Mouse (Mus musculus) forebrain, embryonic 11.5 days (tissue): ENCODE measurements around the gene Mia. TPM values are rescaled to one million over a fixed set of nuclear protein-coding genes. Genes with fewer than 3 reads are reported as not detected.

Experiments
- ATAC-seq: fragments of 200-750 bp; cut with Nextera tagmentation; replicated peaks from 2 replicates; pipeline ENCODE4 v1.8.0; 2017; ENCODE audit warnings: moderate TSS enrichment; ENCODE audit not compliant: low FRiP score
- DNase-seq: peaks from one replicate; pipeline ENCODE4 v3.0.0-alpha.2; 2017; ENCODE audit warnings: low spot score
- H3K27ac ChIP-seq: fragments of 300-500 bp; sonication (generic); 2 replicates; pipeline ENCODE4 v1.5.1; 2014; ENCODE audit warnings: low read depth, low read length
- H3K27me3 ChIP-seq: fragments of 300-500 bp; sonication (generic); 2 replicates; pipeline ENCODE4 v1.6.1; 2014; ENCODE audit warnings: mild to moderate bottlenecking, low read length, mixed read lengths; ENCODE audit not compliant: control insufficient read depth, insufficient read depth
- H3K36me3 ChIP-seq: fragments of 300-500 bp; sonication (generic); 2 replicates; pipeline ENCODE4 v1.6.1; 2014; ENCODE audit warnings: mild to moderate bottlenecking, low read length, moderate library complexity, mixed read lengths; ENCODE audit not compliant: control insufficient read depth, insufficient read depth
- H3K4me1 ChIP-seq: fragments of 300-500 bp; sonication (generic); replicated peaks from 2 replicates; pipeline ENCODE4 v1.6.1; 2014; ENCODE audit warnings: low read length, mixed read lengths; ENCODE audit not compliant: control insufficient read depth, insufficient read depth
- H3K4me2 ChIP-seq: fragments of 300-500 bp; sonication (generic); 2 replicates; pipeline ENCODE4 v1.6.1; 2014; ENCODE audit warnings: low read depth, mild to moderate bottlenecking, low read length, moderate library complexity, mixed read lengths; ENCODE audit not compliant: severe bottlenecking
- H3K4me3 ChIP-seq: fragments of 300-500 bp; sonication (generic); 2 replicates; pipeline ENCODE4 v1.5.1; 2014; ENCODE audit warnings: low read depth, low read length
- H3K9ac ChIP-seq: fragments of 300-500 bp; sonication (generic); 2 replicates; pipeline ENCODE4 v1.6.1; 2014; ENCODE audit warnings: low read length
- H3K9me3 ChIP-seq: fragments of 300-500 bp; sonication (generic); 2 replicates; pipeline ENCODE4 v1.6.1; 2016; ENCODE audit warnings: low read length, mixed read lengths; ENCODE audit not compliant: control insufficient read depth
- WGBS: fragments of 180-500 bp; shearing (Covaris S2); extraction: QIAGEN DNeasy Blood & Tissue Kit; methylation state at CpG from one replicate; pipeline ENCODE4 v1.1.7; 2014; 5-methylcytosine and 5-hydroxymethylcytosine counted together
- polyA plus RNA-seq: library from polyadenylated mRNA; unstranded; fragments of >200 nt; fragmentation: Nextera tagmentation; extraction: Ambion mirVana; gene quantifications from 2 replicates; pipeline ENCODE4 v1.2.1, GENCODE M21; 2014

Gene Mia
- polyA plus RNA-seq, 1 experiment from 2014 or later = 1.6 TPM

- Histone ChIP-seq H3K9ac (no peak overlapping the region), H3K36me3 (no peaks in the 10 kb centered on the region; the same call in 1 of the 2 replicates)
Measured at GRCm38 (mm10) chr7:27219937-27220336, 39.0 kb upstream of the Mia start.

GRCm38 (mm10) chr7:27218586-27218985 lies 37.6 kb upstream of the Mia start:
- Histone ChIP-seq H3K27me3 (no peaks in the 10 kb centered on the region), H3K4me2 (no peak overlapping the region), H3K27ac (no peak overlapping the region), H3K36me3 (no peaks in the 10 kb centered on the region; the same call in 1 of the 2 replicates), H3K4me1 (no peaks in the 10 kb centered on the region), H3K4me3 (no peak overlapping the region), H3K9me3 (no peaks in the 10 kb centered on the region), H3K9ac (no peak overlapping the region)
- DNase-seq = no peak
- WGBS = 95% methylated on average over 7 of the region's 7 CpGs
- ATAC-seq = no peak

More at GRCm38 (mm10) chr7:27219937-27220336, 39.0 kb upstream of the Mia start:
- Histone ChIP-seq H3K27ac (no peak overlapping the region), H3K4me3 (no peak overlapping the region), H3K4me1 (no peaks in the 10 kb centered on the region; the same call in 1 of the 2 replicates), H3K27me3 (no peaks in the 10 kb centered on the region), H3K4me2 (no peak overlapping the region), H3K9me3 (no peaks in the 10 kb centered on the region)
- ATAC-seq (no peak), DNase-seq (no peak)
- 86% methylated on average over 11 of the region's 11 CpGs for WGBS

DNA sequence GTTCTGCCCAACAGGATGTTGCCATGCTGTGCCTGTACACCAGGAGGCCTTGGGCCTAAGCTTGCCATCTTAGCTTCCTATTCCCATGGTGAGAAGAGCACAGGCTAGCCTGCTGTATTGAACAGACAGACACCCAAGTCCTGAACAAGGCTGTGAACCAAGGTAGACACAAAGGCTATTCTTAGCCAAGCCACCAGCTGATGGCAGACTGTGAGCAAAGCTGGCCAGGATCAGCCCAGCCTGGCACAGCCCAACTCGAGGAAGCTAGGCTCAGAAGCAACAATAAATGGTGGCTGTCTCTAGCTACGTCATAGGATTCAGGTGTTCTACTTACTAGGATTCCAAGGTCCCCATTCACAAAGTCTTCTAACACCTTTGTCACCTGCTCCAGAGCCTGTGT lies 31.7 kb upstream of the Mia start:
- Histone ChIP-seq H3K4me1 (no peaks in the 10 kb centered on the region), H3K27ac (no peak overlapping the region), H3K4me2 (no peak overlapping the region), H3K27me3 (no peaks in the 10 kb centered on the region), H3K9me3 (no peaks in the 10 kb centered on the region), H3K9ac (no peak overlapping the region), H3K4me3 (no peak overlapping the region), H3K36me3 (peaks cover 4% of the 10 kb centered on the region; the same call in 1 of the 2 replicates)
- WGBS = 82% methylated on average over 2 of the region's 2 CpGs
- ATAC-seq (no peak), DNase-seq (no peak)

DNA sequence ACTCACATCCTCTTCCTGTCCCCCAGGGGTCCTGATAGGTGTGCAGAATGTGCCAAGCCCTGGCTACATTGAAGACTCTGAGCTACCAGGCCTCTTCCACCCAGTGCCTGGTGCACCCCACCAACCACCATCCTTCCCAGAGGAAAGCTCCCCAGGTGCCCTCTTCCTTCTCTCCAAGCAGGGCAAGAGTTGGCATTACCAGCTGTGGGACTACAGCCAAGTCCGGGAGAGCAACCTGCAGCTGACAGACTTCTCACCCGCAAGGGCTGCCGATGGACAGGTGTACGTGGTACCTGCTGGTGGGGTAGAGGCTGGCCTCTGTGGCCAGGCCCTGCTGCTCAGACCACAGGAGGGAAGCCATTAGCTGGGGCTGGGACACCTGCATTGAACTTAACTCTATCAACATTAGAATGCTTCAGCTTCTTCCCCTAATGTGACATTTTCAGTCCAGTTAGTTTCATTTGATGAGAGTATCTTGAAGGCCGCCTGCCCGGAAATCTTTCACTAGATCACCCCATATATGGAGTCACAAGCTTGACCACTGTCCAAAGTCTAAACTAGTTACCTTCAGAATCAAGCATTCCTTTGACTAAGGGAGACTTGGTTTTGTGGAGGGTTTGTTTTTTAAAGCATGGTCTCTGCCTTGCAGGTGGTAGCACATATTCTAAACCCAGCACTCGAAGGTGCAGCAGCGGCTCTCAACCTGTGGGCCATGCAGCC lies 22.9 kb upstream of the Mia start:
- H3K27me3 ChIP-seq = no peaks in the 10 kb centered on the region
- H3K9ac ChIP-seq = no peak overlapping the region
- no peak for ATAC-seq
- H3K27ac ChIP-seq = no peak overlapping the region
- peaks cover 2% of the 10 kb centered on the region; the same call in 1 of the 2 replicates for H3K36me3 ChIP-seq
- H3K4me1 ChIP-seq = no peaks in the 10 kb centered on the region
- H3K4me2 ChIP-seq = no peak overlapping the region
- no peaks in the 10 kb centered on the region for H3K9me3 ChIP-seq
- no peak for DNase-seq
- no peak overlapping the region for H3K4me3 ChIP-seq
- 94% methylated on average over 8 of the region's 8 CpGs for WGBS

DNA sequence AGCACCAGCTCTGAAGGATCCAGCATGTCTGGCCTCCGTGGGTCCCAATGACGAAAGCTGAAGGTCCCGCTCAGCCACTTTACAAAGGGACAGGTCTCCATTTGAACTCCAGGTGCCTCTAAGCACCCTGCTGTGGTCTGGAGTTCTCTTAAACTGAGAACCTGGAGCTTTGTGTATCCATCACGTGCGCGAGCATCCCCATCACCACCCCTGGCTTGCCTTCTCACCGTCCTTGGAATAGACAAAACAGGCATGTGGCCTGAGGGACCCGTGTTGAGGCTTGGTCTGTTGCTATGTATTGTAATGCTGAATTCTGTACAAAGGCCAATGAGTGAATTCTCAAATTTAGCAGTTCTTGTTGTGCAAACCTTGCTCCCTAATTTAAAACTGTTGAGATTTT lies 17.8 kb upstream of the Mia start:
- no peak for DNase-seq
- Histone ChIP-seq H3K4me3 (no peak overlapping the region), H3K9ac (no peak overlapping the region), H3K4me2 (no peak overlapping the region), H3K27ac (no peak overlapping the region), H3K27me3 (no peaks in the 10 kb centered on the region), H3K4me1 (peaks cover 7% of the 10 kb centered on the region; the same call in 1 of the 2 replicates), H3K36me3 (0 out of 2 replicates have a peak, but pooled peaks cover 2% of the 10 kb centered on the region), H3K9me3 (no peaks in the 10 kb centered on the region)
- WGBS = 94% methylated on average over 8 of the region's 8 CpGs
- ATAC-seq = no peak

DNA sequence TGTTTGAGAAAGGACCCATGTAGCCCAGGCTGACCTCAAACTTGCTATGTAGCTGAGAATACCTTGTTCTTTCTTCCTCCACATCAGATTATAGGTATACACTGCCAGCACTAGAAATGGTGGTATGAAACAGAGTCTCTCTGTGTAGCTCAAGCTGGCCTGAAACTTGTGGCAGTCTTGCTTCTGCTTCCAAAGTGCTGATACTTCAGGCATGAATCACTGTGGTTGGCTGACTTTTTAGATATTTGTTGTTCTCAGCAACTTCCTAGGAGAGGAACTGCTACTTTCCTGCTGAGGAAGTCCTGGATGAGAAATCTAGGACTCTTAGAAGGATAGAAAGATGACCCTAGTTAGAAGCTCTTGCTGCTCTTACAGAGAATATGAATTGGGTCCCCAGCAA lies 17.4 kb upstream of the Mia start:
- Histone ChIP-seq H3K4me2 (no peak overlapping the region), H3K27ac (no peak overlapping the region), H3K36me3 (peaks cover 1% of the 10 kb centered on the region; the same call in 1 of the 2 replicates), H3K4me3 (no peak overlapping the region), H3K9ac (no peak overlapping the region), H3K9me3 (no peaks in the 10 kb centered on the region), H3K4me1 (peaks cover 9% of the 10 kb centered on the region; the same call in 1 of the 2 replicates), H3K27me3 (no peaks in the 10 kb centered on the region)
- ATAC-seq = no peak
- DNase-seq = no peak

DNA sequence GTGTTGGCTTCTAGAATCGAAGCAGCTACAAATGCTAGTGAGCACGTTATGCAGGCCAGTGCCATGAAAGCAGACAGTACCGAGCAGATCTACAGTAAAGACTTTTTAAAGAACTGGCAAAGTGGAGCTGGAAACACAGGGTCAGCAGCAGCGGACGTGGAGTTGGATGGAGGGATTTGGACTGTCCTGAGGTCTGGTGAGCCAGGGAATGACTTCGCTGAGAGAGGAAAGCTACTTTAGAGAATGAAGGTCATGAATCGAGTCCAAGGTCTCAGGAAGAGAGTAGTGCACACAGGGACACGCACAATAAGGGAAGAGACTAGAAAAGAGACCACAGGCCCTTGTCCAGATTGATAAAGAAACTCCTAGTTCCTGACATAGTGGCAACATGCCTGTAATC lies 16.7 kb upstream of the Mia start:
- Histone ChIP-seq H3K9me3 (no peaks in the 10 kb centered on the region), H3K27ac (no peak overlapping the region), H3K4me3 (no peak overlapping the region), H3K27me3 (no peaks in the 10 kb centered on the region), H3K4me1 (peaks cover 9% of the 10 kb centered on the region; the same call in 1 of the 2 replicates), H3K4me2 (no peak overlapping the region), H3K36me3 (peaks cover 1% of the 10 kb centered on the region; the same call in 1 of the 2 replicates), H3K9ac (no peak overlapping the region)
- no peak for DNase-seq
- ATAC-seq = no peak
- WGBS = 93% methylated on average over 8 of the region's 8 CpGs

GRCm38 (mm10) chr7:27197136-27197535 lies 16.2 kb upstream of the Mia start:
- no peak overlapping the region for H3K4me2 ChIP-seq
- peaks cover 6% of the 10 kb centered on the region for H3K36me3 ChIP-seq
- H3K27ac ChIP-seq = no peak overlapping the region

More at GRCm38 (mm10) chr7:27197136-27197535, 16.2 kb upstream of the Mia start:
- WGBS = 83% methylated on average over 3 of the region's 3 CpGs
- ATAC-seq (no peak), DNase-seq (no peak)
- Histone ChIP-seq H3K9ac (no peak overlapping the region), H3K9me3 (no peaks in the 10 kb centered on the region), H3K4me3 (no peak overlapping the region), H3K4me1 (peaks cover 9% of the 10 kb centered on the region; the same call in 1 of the 2 replicates), H3K27me3 (no peaks in the 10 kb centered on the region)
